Mouse (Mus musculus) stomach, embryonic 14.5 days (tissue): ENCODE results near the gene Map3k20. TPM values are rescaled to one million over a fixed set of nuclear protein-coding genes. Genes with fewer than 3 reads are reported as not detected.
A peak's percentile ranks its signal among the peaks of the same experiment; 100 is the strongest.

Source experiments
- ATAC-seq: fragments of 200-750 bp; cut with Nextera tagmentation; 2 replicates; pipeline ENCODE4 v1.8.0; 2017; ENCODE audit warnings: low read depth, moderate TSS enrichment; ENCODE audit not compliant: insufficient number of reproducible peaks, insufficient read depth, low FRiP score
- H3K27ac ChIP-seq: fragments of 300-500 bp; sonication (generic); 2 replicates; pipeline ENCODE4 v1.5.1; 2014; ENCODE audit warnings: mild to moderate bottlenecking, low read length, moderate library complexity, mixed read lengths
- H3K27me3 ChIP-seq: fragments of 300-500 bp; sonication (generic); 2 replicates; pipeline ENCODE4 v1.6.1; 2014; ENCODE audit warnings: low read length, control low read depth, mixed read lengths; ENCODE audit not compliant: control insufficient read depth, insufficient read depth
- H3K36me3 ChIP-seq: fragments of 300-500 bp; sonication (generic); 2 replicates; pipeline ENCODE4 v1.6.1; 2014; ENCODE audit warnings: mild to moderate bottlenecking, control low read depth, low read length, moderate library complexity, mixed read lengths; ENCODE audit not compliant: control insufficient read depth, insufficient read depth
- H3K4me1 ChIP-seq: fragments of 300-500 bp; sonication (generic); 2 replicates; pipeline ENCODE4 v1.6.1; 2014; ENCODE audit warnings: low read length, control low read depth, mixed read lengths; ENCODE audit not compliant: control insufficient read depth, insufficient read depth
- H3K4me2 ChIP-seq: fragments of 300-500 bp; sonication (generic); replicated peaks from 2 replicates; pipeline ENCODE4 v1.6.1; 2014; ENCODE audit warnings: low read depth, low read length, control low read depth
- H3K4me3 ChIP-seq: fragments of 300-500 bp; sonication (generic); 2 replicates; pipeline ENCODE4 v1.5.1; 2014; ENCODE audit warnings: low read depth, low read length, control low read depth
- H3K9ac ChIP-seq: fragments of 300-500 bp; sonication (generic); replicated peaks from 2 replicates; pipeline ENCODE4 v1.6.1; 2014; ENCODE audit warnings: low read depth, mild to moderate bottlenecking, control low read depth, low read length, moderate library complexity, mixed read lengths
- H3K9me3 ChIP-seq: fragments of 300-500 bp; sonication (generic); 2 replicates; pipeline ENCODE4 v1.6.1; 2016; ENCODE audit warnings: low read depth, low read length, control low read depth; ENCODE audit not compliant: control insufficient read depth
- WGBS: fragments of 180-500 bp; shearing (Covaris S2); extraction: QIAGEN DNeasy Blood & Tissue Kit; methylation state at CpG from one replicate; pipeline ENCODE4 v1.1.7; 2014; 5-methylcytosine and 5-hydroxymethylcytosine counted together
- polyA plus RNA-seq: library from polyadenylated mRNA; unstranded; fragments of >200 nt; fragmentation: Nextera tagmentation; extraction: Ambion mirVana; gene quantifications from 2 replicates; pipeline ENCODE4 v1.2.1, GENCODE M21; 2014

The Map3k20 gene
- polyA plus RNA-seq, 1 experiment from 2014 or later = 35.8 TPM

DNA sequence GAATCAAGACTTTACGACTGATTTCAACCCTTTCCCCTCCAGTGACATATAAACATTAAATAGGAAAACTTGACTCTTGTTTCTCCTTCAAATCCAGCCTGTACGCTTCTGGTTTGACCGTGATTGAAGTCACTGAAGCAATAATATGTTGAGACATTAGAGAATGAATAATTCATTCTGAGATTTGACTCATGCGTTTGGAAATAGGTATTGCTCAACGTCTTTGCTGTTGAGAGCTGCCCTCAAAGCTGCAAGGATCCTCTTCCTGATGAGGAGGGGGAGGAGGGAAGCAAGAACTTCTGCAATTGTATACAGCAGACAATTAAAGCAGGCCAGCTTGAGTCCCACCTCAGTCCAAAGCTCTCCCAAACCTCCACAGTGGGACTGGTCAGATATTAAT lies 81.1 kb downstream of the Map3k20 start:
- no peak for ATAC-seq
- Histone ChIP-seq H3K9ac (no peak overlapping the region), H3K4me3 (no peak overlapping the region), H3K27ac (no peak overlapping the region; the same call in 1 of the 2 replicates), H3K4me1 (peaks cover 9% of the 10 kb centered on the region; the same call in 1 of the 2 replicates), H3K9me3 (no peaks in the 10 kb centered on the region), H3K36me3 (no peaks in the 10 kb centered on the region), H3K27me3 (no peaks in the 10 kb centered on the region), H3K4me2 (no peak overlapping the region)
- WGBS = 59% methylated on average over 5 of the region's 5 CpGs

- Histone ChIP-seq H3K27ac (no peak overlapping the region), H3K4me1 (peaks cover 9% of the 10 kb centered on the region; the same call in 1 of the 2 replicates), H3K9me3 (no peaks in the 10 kb centered on the region), H3K9ac (no peak overlapping the region), H3K27me3 (no peaks in the 10 kb centered on the region), H3K36me3 (no peaks in the 10 kb centered on the region), H3K4me3 (no peak overlapping the region), H3K4me2 (no peak overlapping the region)
- ATAC-seq = no peak
- 96% methylated on average over 5 of the region's 5 CpGs for WGBS
These were observed 82.4 kb downstream of the Map3k20 start for GRCm38 (mm10) chr2:72367850-72368249.

GRCm38 (mm10) chr2:72369140-72369600 lies 83.7 kb downstream of the Map3k20 start:
- WGBS = 19% methylated on average over 6 of the region's 6 CpGs

DNA sequence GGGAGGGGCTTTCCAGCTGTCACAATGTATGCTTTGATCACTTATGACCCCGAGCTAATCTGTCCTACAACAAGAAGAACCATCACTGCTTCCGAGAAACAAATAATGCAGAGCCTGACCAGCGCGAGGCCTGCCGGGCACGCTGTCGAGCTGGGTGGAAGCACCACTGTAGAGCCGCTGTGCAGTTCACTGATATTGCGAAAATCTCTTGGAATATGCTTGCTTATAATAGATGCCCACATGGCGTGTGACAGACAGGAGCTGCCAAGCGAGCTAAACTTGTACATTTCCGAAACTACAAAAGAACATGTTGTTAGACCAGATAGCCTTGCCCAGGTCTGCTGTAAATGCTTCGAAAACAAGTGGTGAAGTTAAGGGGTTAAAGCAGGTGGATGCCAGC lies 86.7 kb downstream of the Map3k20 start:
- peaks cover 6% of the 10 kb centered on the region; the same call in 1 of the 2 replicates for H3K4me1 ChIP-seq
- no peak overlapping the region for H3K9ac ChIP-seq
- no peak for ATAC-seq
- H3K4me3 ChIP-seq = no peak overlapping the region
- no peak overlapping the region for H3K27ac ChIP-seq
- WGBS = 81% methylated on average over 13 of the region's 13 CpGs
- no peaks in the 10 kb centered on the region for H3K9me3 ChIP-seq
- no peak overlapping the region for H3K4me2 ChIP-seq
- no peaks in the 10 kb centered on the region for H3K27me3 ChIP-seq
- H3K36me3 ChIP-seq = no peaks in the 10 kb centered on the region

More at GRCm38 (mm10) chr2:72369140-72369600, 83.7 kb downstream of the Map3k20 start:
- Histone ChIP-seq H3K36me3 (no peaks in the 10 kb centered on the region), H3K9ac (no peak overlapping the region), H3K4me2 (no peak overlapping the region), H3K9me3 (no peaks in the 10 kb centered on the region), H3K27me3 (no peaks in the 10 kb centered on the region), H3K27ac (peak overlapping the region; percentile 35), H3K4me1 (peaks cover 9% of the 10 kb centered on the region; the same call in 1 of the 2 replicates), H3K4me3 (no peak overlapping the region)
- peak; percentile 84 for ATAC-seq

- H3K27me3 ChIP-seq = no peaks in the 10 kb centered on the region
- no peak overlapping the region for H3K9ac ChIP-seq
- no peak overlapping the region for H3K4me3 ChIP-seq
- H3K4me1 ChIP-seq = peaks cover 3% of the 10 kb centered on the region; the same call in 1 of the 2 replicates
- H3K27ac ChIP-seq = no peak overlapping the region
- H3K4me2 ChIP-seq = no peak overlapping the region
- no peak for ATAC-seq
- H3K36me3 ChIP-seq = peaks cover under 1% of the 10 kb centered on the region; the same call in 1 of the 2 replicates
- H3K9me3 ChIP-seq = no peaks in the 10 kb centered on the region
- WGBS = 44% methylated on average over 3 of the region's 3 CpGs
These were observed 88.6 kb downstream of the Map3k20 start for GRCm38 (mm10) chr2:72374076-72374475.

DNA sequence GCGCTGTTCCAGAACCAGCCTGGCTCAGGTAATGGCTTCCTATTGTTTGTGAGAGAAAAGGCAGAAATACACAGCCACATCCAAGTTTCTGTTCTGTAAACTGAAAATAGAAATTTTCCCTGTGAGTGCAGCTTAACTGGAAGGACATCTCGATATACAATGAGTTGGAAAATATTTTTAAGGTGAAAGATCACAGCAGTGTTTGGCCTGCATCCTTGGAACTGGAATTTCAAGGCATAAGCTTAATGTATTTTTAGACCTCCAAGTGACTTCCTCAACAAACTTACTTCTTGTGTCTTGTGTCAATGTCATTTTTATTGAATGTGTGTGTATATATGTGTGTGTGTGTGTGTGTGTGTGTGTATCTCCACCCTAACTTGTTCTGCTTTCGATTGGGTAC lies 90.4 kb downstream of the Map3k20 start:
- H3K9me3 ChIP-seq = no peaks in the 10 kb centered on the region
- no peaks in the 10 kb centered on the region for H3K4me1 ChIP-seq
- WGBS = 58% methylated on average over 3 of the region's 3 CpGs
- H3K27me3 ChIP-seq = no peaks in the 10 kb centered on the region
- no peak overlapping the region for H3K4me3 ChIP-seq
- H3K4me2 ChIP-seq = no peak overlapping the region
- H3K27ac ChIP-seq = peak overlapping the region; percentile 73; the same call in 1 of the 2 replicates
- H3K36me3 ChIP-seq = peaks cover 3% of the 10 kb centered on the region
- H3K9ac ChIP-seq = no peak overlapping the region
- ATAC-seq = no peak

DNA sequence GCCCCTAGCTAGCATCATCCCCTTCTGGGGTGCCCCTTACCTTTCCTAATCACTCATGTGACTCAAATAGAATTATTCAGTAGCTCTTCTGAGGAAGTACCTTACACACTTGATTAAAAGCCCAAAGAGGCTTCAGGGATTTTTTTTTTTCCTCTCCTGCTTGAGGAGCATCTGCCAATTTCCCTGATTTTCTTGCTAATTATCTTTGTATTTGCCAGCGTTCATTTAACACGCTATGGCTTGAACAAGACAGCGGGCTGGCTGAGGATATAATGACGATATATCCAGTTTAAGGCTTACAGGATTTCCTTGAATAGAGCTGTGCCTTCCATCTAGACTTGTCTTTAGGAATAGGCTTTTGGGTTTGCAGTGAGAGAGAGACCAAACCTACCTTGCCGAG lies 91.5 kb downstream of the Map3k20 start:
- ATAC-seq = no peak
- no peaks in the 10 kb centered on the region for H3K4me1 ChIP-seq
- H3K36me3 ChIP-seq = peaks cover 3% of the 10 kb centered on the region
- H3K9ac ChIP-seq = no peak overlapping the region
- H3K27me3 ChIP-seq = no peaks in the 10 kb centered on the region
- no peaks in the 10 kb centered on the region for H3K9me3 ChIP-seq
- H3K4me3 ChIP-seq = no peak overlapping the region
- no peak overlapping the region for H3K4me2 ChIP-seq
- 96% methylated on average over 5 of the region's 5 CpGs for WGBS
- H3K27ac ChIP-seq = no peak overlapping the region

- H3K4me2 ChIP-seq = no peak overlapping the region
- no peak overlapping the region for H3K4me3 ChIP-seq
- H3K4me1 ChIP-seq = no peaks in the 10 kb centered on the region
- H3K27ac ChIP-seq = no peak overlapping the region
- no peak overlapping the region for H3K9ac ChIP-seq
- WGBS = 89% methylated on average over 11 of the region's 11 CpGs
- H3K27me3 ChIP-seq = no peaks in the 10 kb centered on the region
- peaks cover 7% of the 10 kb centered on the region for H3K36me3 ChIP-seq
- no peaks in the 10 kb centered on the region for H3K9me3 ChIP-seq
- no peak for ATAC-seq
These were observed 94.0 kb downstream of the Map3k20 start for GRCm38 (mm10) chr2:72379425-72379824.

GRCm38 (mm10) chr2:72382662-72383061 lies 97.2 kb downstream of the Map3k20 start:
- H3K4me1 ChIP-seq = no peaks in the 10 kb centered on the region
- H3K4me3 ChIP-seq = no peak overlapping the region
- whole genome bisulfite sequencing = 77% methylated on average over 6 of the region's 6 CpGs
- no peaks in the 10 kb centered on the region for H3K27me3 ChIP-seq
- no peaks in the 10 kb centered on the region for H3K9me3 ChIP-seq
- peaks cover 8% of the 10 kb centered on the region for H3K36me3 ChIP-seq
- H3K9ac ChIP-seq = no peak overlapping the region
- H3K27ac ChIP-seq = no peak overlapping the region
- no peak overlapping the region for H3K4me2 ChIP-seq
- no peak for ATAC-seq
